Mouse (Mus musculus) lung, embryonic 15.5 days (tissue): ENCODE data around the gene Tcte2. TPM values are rescaled to one million over a fixed set of nuclear protein-coding genes. Genes with fewer than 3 reads are reported as not detected.
"Not testable (repeated sequence)": the region's sequence is repeated elsewhere in the genome, so short reads cannot be mapped to it uniquely, and the experiment has no call there.

Experiments
- ATAC-seq: fragments of 200-750 bp; cut with Nextera tagmentation; 2 replicates; pipeline ENCODE4 v1.8.0; 2017; ENCODE audit warnings: moderate number of reproducible peaks, borderline replicate concordance; ENCODE audit not compliant: low FRiP score, low TSS enrichment; ENCODE audit errors: extremely low read depth
- H3K27ac ChIP-seq: fragments of 300-500 bp; sonication (generic); 2 replicates; pipeline ENCODE4 v1.5.1; 2015; ENCODE audit warnings: moderate library complexity, mild to moderate bottlenecking, inconsistent platforms
- H3K27me3 ChIP-seq: fragments of 300-500 bp; sonication (generic); 2 replicates; pipeline ENCODE4 v1.6.1; 2015; ENCODE audit warnings: inconsistent platforms
- H3K36me3 ChIP-seq: fragments of 300-500 bp; sonication (generic); 2 replicates; pipeline ENCODE4 v1.6.1; 2015; ENCODE audit warnings: inconsistent platforms
- H3K4me1 ChIP-seq: fragments of 300-500 bp; sonication (generic); 2 replicates; pipeline ENCODE4 v1.6.1; 2015; ENCODE audit warnings: inconsistent platforms
- H3K4me2 ChIP-seq: fragments of 300-500 bp; sonication (generic); 2 replicates; pipeline ENCODE4 v1.6.1; 2015; ENCODE audit warnings: inconsistent platforms, mild to moderate bottlenecking, moderate library complexity
- H3K4me3 ChIP-seq: fragments of 300-500 bp; sonication (generic); 2 replicates; pipeline ENCODE4 v1.5.1; 2015; ENCODE audit warnings: mild to moderate bottlenecking, inconsistent platforms
- H3K9ac ChIP-seq: fragments of 300-500 bp; sonication (generic); 2 replicates; pipeline ENCODE4 v1.6.1; 2015; ENCODE audit warnings: inconsistent platforms
- H3K9me3 ChIP-seq: fragments of 300-500 bp; sonication (generic); 2 replicates; pipeline ENCODE4 v1.6.1; 2016; ENCODE audit warnings: inconsistent platforms
- WGBS: fragments of 180-500 bp; shearing (Covaris S2); methylation state at CpG from one replicate; pipeline ENCODE4 v1.1.7; 2015; 5-methylcytosine and 5-hydroxymethylcytosine counted together
- polyA plus RNA-seq: library from polyadenylated mRNA; unstranded; fragments of >200 nt; fragmentation: Nextera tagmentation; extraction: Ambion mirVana; gene quantifications from 2 replicates; pipeline ENCODE4 v1.2.1, GENCODE M21; 2015

Tcte2 gene
- polyA plus RNA-seq: 3.1 and 5.1 TPM in 2 replicates

- ATAC-seq: peak; percentile 15; the same call in 1 of the 2 replicates
- Histone ChIP-seq H3K27me3 (no peaks in the 10 kb centered on the region), H3K4me2 (peak within 1 kb of the TSS; percentile 87), H3K36me3 (no peaks in the 10 kb centered on the region), H3K9ac (peak within 1 kb of the TSS; percentile 90), H3K27ac (peak within 1 kb of the TSS; percentile 96), H3K9me3 (no peaks in the 10 kb centered on the region), H3K4me1 (peaks cover 32% of the 10 kb centered on the region), H3K4me3 (peak within 1 kb of the TSS; percentile 72)
- under 1% methylated on average over 74 of the region's 74 CpGs for WGBS
Measured at GRCm38 (mm10) chr17:13761179-13761913, at the start of gene Tcte2. Tcte2 (minus strand) TSS chr17:13761825.

- Histone ChIP-seq H3K4me3 (no peak overlapping the region), H3K4me1 (no peaks in the 10 kb centered on the region), H3K9me3 (no peaks in the 10 kb centered on the region), H3K36me3 (peaks cover 42% of the 10 kb centered on the region), H3K27ac (no peak overlapping the region), H3K9ac (no peak overlapping the region), H3K4me2 (no peak overlapping the region), H3K27me3 (no peaks in the 10 kb centered on the region)
- ATAC-seq: no peak
- WGBS: 95% methylated on average over 1 of the region's 1 CpGs
Measured at GRCm38 (mm10) chr17:13806016-13806415, 44.4 kb upstream of the Tcte2 start.

DNA sequence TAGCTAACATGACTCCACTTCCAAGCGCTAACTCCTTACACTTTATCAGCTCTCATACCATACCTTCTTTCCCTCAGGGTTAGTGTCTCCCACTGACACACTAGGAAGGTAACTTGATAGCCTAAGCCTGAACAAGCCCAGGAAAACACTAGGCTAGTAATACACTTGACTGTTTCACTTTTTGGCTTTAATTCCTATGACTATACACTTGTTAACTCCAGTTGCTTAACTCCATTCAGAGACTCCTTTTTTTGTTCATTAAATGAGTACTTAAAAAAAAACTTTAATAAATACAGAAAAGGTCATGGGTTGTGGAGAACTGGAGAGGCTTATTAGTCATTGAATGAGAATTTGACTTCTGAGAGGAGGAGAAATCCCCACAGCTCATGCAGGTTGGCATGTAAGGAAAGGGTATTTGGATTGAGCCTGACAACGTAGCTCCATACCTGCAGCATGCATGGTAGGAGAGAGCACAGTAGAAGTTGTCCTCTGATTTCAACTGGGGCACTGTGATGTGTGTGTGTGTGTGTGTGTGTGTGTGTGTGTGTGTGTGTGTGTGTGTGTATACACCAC, 41.3 kb upstream of the Tcte2 start:
- Histone ChIP-seq H3K27me3 (no peaks in the 10 kb centered on the region), H3K4me1 (no peaks in the 10 kb centered on the region), H3K36me3 (peaks cover 24% of the 10 kb centered on the region), H3K27ac (0 out of 2 replicates have a peak overlapping the region, but pooled peaks have one; percentile 11), H3K4me2 (no peak overlapping the region), H3K9me3 (no peaks in the 10 kb centered on the region), H3K4me3 (no peak overlapping the region), H3K9ac (no peak overlapping the region)
- 66% methylated on average over 2 of the region's 2 CpGs for WGBS
- ATAC-seq: no peak

GRCm38 (mm10) chr17:13797691-13798090, 36.1 kb upstream of the Tcte2 start:
- no peak overlapping the region for H3K27ac ChIP-seq
- H3K4me3 ChIP-seq: no peak overlapping the region

DNA sequence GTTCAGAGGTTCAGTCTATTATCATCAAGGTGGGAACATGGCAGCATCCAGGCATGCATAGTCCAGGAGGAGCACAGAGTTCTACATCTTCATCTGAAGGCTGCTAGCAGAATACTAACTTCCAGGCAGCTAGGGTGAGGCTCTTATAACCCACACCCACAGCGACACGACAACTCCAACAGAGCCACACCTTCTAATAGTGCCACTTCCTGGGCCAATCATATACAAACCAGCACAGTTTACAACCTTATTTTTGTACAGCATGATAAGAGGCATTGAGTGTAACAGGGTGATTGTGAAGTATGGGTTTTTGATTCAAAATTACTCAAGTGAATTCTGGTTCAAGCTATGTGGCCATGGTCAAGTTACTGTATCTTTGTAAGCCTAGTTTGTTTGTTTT, 28.4 kb upstream of the Tcte2 start:
- H3K27me3 ChIP-seq, H3K9ac ChIP-seq, H3K4me3 ChIP-seq, H3K9me3 ChIP-seq, H3K36me3 ChIP-seq, H3K4me1 ChIP-seq, ATAC-seq, H3K27ac ChIP-seq, H3K4me2 ChIP-seq: not testable (repeated sequence)
- 83% methylated on average over 2 of the region's 2 CpGs for WGBS

More at GRCm38 (mm10) chr17:13797691-13798090, 36.1 kb upstream of the Tcte2 start:
- no peaks in the 10 kb centered on the region for H3K4me1 ChIP-seq
- H3K4me2 ChIP-seq: no peak overlapping the region
- no peaks in the 10 kb centered on the region for H3K27me3 ChIP-seq
- no peak for ATAC-seq
- H3K9me3 ChIP-seq: no peaks in the 10 kb centered on the region
- no peaks in the 10 kb centered on the region for H3K36me3 ChIP-seq
- H3K9ac ChIP-seq: no peak overlapping the region
- 72% methylated on average over 1 of the region's 1 CpGs for WGBS

GRCm38 (mm10) chr17:13783469-13783868, 21.8 kb upstream of the Tcte2 start:
- Histone ChIP-seq H3K9me3 (no peaks in the 10 kb centered on the region), H3K27me3 (no peaks in the 10 kb centered on the region), H3K4me3 (no peak overlapping the region), H3K4me2 (no peak overlapping the region), H3K27ac (no peak overlapping the region), H3K9ac (no peak overlapping the region), H3K4me1 (peaks cover 5% of the 10 kb centered on the region; the same call in 1 of the 2 replicates), H3K36me3 (no peaks in the 10 kb centered on the region)
- ATAC-seq: no peak
- 48% methylated on average over 1 of the region's 1 CpGs for WGBS

GRCm38 (mm10) chr17:13781948-13782347, 20.3 kb upstream of the Tcte2 start:
- no peak for ATAC-seq
- Histone ChIP-seq H3K27ac (no peak overlapping the region), H3K9ac (no peak overlapping the region), H3K9me3 (no peaks in the 10 kb centered on the region), H3K4me2 (no peak overlapping the region), H3K36me3 (no peaks in the 10 kb centered on the region), H3K4me1 (peaks cover 8% of the 10 kb centered on the region; the same call in 1 of the 2 replicates), H3K27me3 (no peaks in the 10 kb centered on the region), H3K4me3 (no peak overlapping the region)
- WGBS: 86% methylated on average over 5 of the region's 5 CpGs

DNA sequence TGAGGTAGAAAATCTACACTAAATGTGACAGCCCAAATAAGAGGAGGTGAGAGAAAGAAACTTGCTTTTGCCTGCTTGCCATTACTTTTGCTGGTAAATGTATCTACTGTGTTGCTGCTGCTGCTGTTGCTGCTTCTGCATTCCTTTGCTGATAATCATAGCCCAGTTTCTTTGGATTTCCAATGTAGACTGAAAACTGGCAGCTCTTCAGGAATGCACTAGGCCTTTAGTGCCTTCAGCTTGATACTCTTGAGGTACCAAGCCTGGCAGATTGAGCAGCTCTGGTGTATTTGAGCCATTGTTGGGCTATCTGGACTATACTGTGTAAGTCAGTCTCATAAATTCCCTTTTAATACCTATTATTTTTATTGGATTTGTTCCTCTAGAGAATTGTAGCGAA, 17.2 kb upstream of the Tcte2 start:
- no peak overlapping the region for H3K4me2 ChIP-seq
- H3K9me3 ChIP-seq: no peaks in the 10 kb centered on the region
- H3K4me1 ChIP-seq: peaks cover 8% of the 10 kb centered on the region; the same call in 1 of the 2 replicates
- no peak overlapping the region for H3K4me3 ChIP-seq
- H3K27ac ChIP-seq: no peak overlapping the region
- no peak for ATAC-seq
- no peaks in the 10 kb centered on the region for H3K36me3 ChIP-seq
- H3K27me3 ChIP-seq: no peaks in the 10 kb centered on the region
- WGBS: 92% methylated on average over 1 of the region's 1 CpGs
- no peak overlapping the region for H3K9ac ChIP-seq

DNA sequence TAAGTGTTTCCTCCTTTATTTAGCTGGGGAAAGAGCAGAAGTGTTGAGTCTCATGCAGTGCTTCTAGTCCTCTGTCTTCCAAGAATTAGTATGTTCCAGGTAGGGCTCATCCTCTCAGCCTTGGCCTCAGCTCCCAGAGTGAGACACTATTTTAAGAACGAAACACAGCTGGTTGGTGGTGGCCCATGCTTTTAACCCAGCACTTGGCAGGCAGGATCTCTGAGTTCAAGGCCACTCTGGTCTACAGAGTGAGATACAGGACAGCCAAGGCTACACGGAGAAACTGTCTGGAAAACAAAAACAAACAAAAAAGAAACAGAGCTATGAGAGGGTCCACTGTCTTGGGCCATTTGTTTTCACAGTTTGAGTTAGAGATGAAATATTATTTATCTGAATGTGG, 16.1 kb upstream of the Tcte2 start:
- Histone ChIP-seq H3K4me1 (0 out of 2 replicates have a peak, but pooled peaks cover 3% of the 10 kb centered on the region), H3K27ac (no peak overlapping the region)
- no peak for ATAC-seq

GRCm38 (mm10) chr17:13769256-13769655, 7.6 kb upstream of the Tcte2 start:
- no peak overlapping the region for H3K9ac ChIP-seq
- no peak overlapping the region for H3K27ac ChIP-seq
- H3K27me3 ChIP-seq: no peaks in the 10 kb centered on the region
- 93% methylated on average over 3 of the region's 3 CpGs for WGBS
- no peaks in the 10 kb centered on the region for H3K9me3 ChIP-seq
- no peak for ATAC-seq
- no peaks in the 10 kb centered on the region for H3K36me3 ChIP-seq
- no peak overlapping the region for H3K4me2 ChIP-seq
- peaks cover 9% of the 10 kb centered on the region for H3K4me1 ChIP-seq
- H3K4me3 ChIP-seq: no peak overlapping the region

More for the DNA sequence above, 16.1 kb upstream of the Tcte2 start:
- Histone ChIP-seq H3K27me3 (no peaks in the 10 kb centered on the region), H3K4me3 (no peak overlapping the region), H3K9ac (no peak overlapping the region), H3K36me3 (no peaks in the 10 kb centered on the region), H3K4me2 (no peak overlapping the region), H3K9me3 (no peaks in the 10 kb centered on the region)
- WGBS: 43% methylated on average over 2 of the region's 2 CpGs

DNA sequence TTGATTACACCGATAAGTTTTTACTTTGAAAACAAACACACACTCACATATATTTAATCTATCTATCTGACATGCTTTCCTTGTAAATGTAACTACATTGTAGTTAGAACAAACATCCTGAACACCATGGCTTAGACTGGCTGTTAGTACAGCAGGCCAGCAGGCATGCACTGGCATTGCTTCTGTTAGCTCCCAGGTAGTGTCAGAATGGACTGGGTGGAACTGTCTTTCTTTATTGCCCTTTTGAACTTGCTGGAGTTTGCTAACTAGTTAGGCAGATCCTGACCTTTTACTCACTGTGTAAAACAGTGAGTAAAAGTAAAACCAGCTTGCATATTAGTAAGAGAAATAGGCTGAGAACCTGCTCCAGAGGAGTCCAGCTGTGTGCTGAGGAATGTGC, 6.9 kb upstream of the Tcte2 start:
- no peak overlapping the region for H3K9ac ChIP-seq
- H3K27ac ChIP-seq: no peak overlapping the region
- 90% methylated on average over 1 of the region's 1 CpGs for WGBS
- no peaks in the 10 kb centered on the region for H3K36me3 ChIP-seq
- H3K9me3 ChIP-seq: no peaks in the 10 kb centered on the region
- ATAC-seq: no peak
- H3K4me2 ChIP-seq: no peak overlapping the region
- no peak overlapping the region for H3K4me3 ChIP-seq
- H3K4me1 ChIP-seq: peaks cover 9% of the 10 kb centered on the region
- no peaks in the 10 kb centered on the region for H3K27me3 ChIP-seq

DNA sequence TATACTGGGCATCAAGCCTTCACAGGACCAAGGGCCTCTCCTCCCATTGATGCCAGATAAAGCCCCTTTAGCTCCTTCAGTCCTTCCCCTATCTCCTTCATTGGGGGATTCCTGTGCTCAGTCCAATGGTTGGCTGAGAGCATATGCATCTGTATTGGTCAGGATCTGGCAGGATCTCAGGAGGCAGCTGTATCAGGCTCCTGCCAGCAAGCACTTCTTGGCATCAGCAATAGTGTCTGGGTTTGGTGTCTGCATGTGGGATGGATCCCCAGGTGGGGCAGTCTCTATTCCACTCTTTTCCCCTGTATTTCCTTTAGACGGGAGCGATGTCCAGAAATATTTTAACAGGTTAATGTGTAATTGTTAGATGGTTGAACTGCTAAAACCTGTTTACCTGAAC, 3.3 kb upstream of the Tcte2 start:
- not testable (repeated sequence) for H3K4me3 ChIP-seq, ATAC-seq, H3K4me2 ChIP-seq, H3K27ac ChIP-seq, H3K9me3 ChIP-seq, H3K27me3 ChIP-seq, H3K36me3 ChIP-seq, H3K9ac ChIP-seq
- 78% methylated on average over 2 of the region's 2 CpGs for WGBS
- H3K4me1 ChIP-seq: peaks cover 21% of the 10 kb centered on the region
